Mouse (Mus musculus): ENCODE measurements around the gene Pepd. TPM values are rescaled to one million over a fixed set of nuclear protein-coding genes. Genes with fewer than 3 reads are reported as not detected.

Gene Pepd
- polyA plus RNA-seq, 1 experiment from 2014 or later: 43.3 TPM

DNA sequence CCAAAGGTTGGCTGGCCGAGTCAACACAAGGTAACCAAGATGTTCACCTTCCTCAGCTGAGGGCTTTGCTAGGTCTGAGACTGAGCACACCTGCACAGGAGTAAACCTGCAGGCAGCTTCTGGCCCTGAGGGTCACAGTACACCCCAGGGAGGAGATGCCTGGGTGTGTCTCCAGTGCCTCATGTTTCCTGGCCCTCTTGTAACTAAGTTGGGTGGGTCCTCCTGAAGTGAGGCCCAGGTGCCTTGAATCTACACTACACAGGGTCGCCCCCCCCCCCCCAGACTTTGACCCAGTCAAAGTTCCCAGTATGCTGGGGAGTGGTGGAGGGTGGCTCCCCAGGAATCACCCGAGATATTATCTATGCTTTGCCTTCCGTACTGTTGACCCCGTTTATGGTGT lies 117.0 kb downstream of the Pepd start:
- ATAC-seq (ENCODE audit: extremely low read depth, insufficient number of reproducible peaks, low FRiP score, low TSS enrichment): no peak
- no peak overlapping the region for H3K27ac ChIP-seq (replicated peaks)
- peaks cover 31% of the 10 kb centered on the region for H3K36me3 ChIP-seq
- no peaks in the 10 kb centered on the region for H3K27me3 ChIP-seq (replicated peaks)
- H3K9ac ChIP-seq: no peak overlapping the region
- H3K4me3 ChIP-seq: no peak overlapping the region
- WGBS: 74% methylated on average over 5 of the region's 5 CpGs
- no peak overlapping the region for H3K4me2 ChIP-seq
- peaks cover 4% of the 10 kb centered on the region for H3K4me1 ChIP-seq
- H3K9me3 ChIP-seq: no peaks in the 10 kb centered on the region

DNA sequence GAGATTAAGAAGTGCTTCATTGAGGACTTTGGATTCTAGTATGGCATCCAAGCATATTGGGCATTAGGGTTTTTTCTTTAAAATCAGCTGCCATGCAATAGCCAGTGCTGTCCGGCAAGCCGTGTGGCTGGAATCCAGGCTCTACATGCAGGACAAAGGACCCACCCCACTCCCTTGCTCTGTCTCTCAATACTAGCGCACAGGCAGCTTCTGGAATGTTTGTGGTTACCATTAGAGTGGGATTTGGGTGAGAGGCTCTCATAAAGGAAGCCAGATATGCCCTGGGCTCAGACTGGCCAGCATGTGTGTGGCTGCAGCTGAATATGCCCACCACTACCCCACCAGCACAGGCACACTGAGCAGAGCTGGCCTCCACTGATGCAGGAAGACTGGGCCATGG lies 117.5 kb downstream of the Pepd start:
- Histone ChIP-seq H3K36me3 (peaks cover 35% of the 10 kb centered on the region), H3K4me1 (peaks cover 6% of the 10 kb centered on the region), H3K4me2 (no peak overlapping the region), H3K4me3 (no peak overlapping the region), H3K9me3 (no peaks in the 10 kb centered on the region), H3K9ac (no peak overlapping the region), H3K27ac (replicated peaks) (no peak overlapping the region), H3K27me3 (replicated peaks) (no peaks in the 10 kb centered on the region)
- WGBS: 81% methylated on average over 3 of the region's 3 CpGs
- no peak for ATAC-seq (ENCODE audit: extremely low read depth, insufficient number of reproducible peaks, low FRiP score, low TSS enrichment)

DNA sequence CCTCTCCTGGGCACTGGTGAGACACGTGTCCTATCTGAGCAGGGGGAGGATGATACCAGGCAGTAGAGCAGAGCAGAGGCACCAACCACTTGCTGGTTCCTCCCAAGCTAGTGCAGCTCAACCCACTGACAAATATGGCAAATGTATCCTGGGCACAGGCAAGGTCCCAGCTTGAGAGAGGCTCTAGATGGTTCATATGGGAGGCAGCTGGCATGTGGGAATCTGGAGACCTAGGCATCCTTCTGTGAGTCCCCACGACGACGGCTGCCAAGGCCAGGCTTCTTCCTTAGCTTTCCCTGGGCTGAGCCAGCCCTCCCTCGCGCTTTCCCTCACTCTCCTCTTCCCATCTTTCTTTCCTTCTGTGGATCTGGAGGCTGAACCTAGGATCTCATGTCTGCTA lies 118.4 kb downstream of the Pepd start:
- no peak overlapping the region for H3K9ac ChIP-seq
- no peak overlapping the region for H3K4me3 ChIP-seq

DNA sequence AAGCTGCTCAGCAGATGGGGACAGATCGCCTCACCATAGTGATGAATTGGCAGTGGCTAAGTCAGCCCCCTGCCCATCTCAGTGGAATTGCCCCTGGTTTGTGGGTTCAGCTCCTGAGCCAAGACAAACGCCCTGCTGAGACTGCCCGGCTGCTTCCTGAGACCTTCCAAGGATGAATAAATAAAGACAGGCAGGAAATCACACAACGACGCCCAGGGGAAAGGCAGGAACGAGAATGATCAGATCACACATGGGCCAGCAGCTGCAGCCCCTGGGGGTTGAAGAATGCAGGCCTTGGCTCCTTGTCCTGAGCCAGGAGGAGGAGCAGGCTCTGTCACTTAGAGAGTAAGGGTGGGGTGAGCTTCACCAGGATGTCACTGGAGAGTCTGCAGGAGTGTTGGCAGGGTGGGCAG lies 123.0 kb downstream of the Pepd start:
- H3K9me3 ChIP-seq: no peaks in the 10 kb centered on the region
- 0 out of 2 replicates have a peak overlapping the region, but pooled peaks have one; percentile 12 for H3K9ac ChIP-seq
- ATAC-seq (ENCODE audit: extremely low read depth, insufficient number of reproducible peaks, low FRiP score, low TSS enrichment): no peak
- peaks cover 27% of the 10 kb centered on the region for H3K4me1 ChIP-seq
- H3K27me3 ChIP-seq (replicated peaks): no peaks in the 10 kb centered on the region
- H3K4me2 ChIP-seq: no peak overlapping the region
- H3K36me3 ChIP-seq: peaks cover 46% of the 10 kb centered on the region
- no peak overlapping the region for H3K4me3 ChIP-seq
- H3K27ac ChIP-seq (replicated peaks): 0 out of 2 replicates have a peak overlapping the region, but pooled peaks have one; percentile 55
- 50% methylated on average over 6 of the region's 6 CpGs for WGBS

More for the DNA sequence above, 118.4 kb downstream of the Pepd start:
- Histone ChIP-seq H3K9me3 (no peaks in the 10 kb centered on the region), H3K27me3 (replicated peaks) (no peaks in the 10 kb centered on the region), H3K4me2 (no peak overlapping the region), H3K36me3 (peaks cover 36% of the 10 kb centered on the region), H3K27ac (replicated peaks) (no peak overlapping the region), H3K4me1 (peaks cover 15% of the 10 kb centered on the region)
- 81% methylated on average over 6 of the region's 6 CpGs for WGBS
- ATAC-seq (ENCODE audit: extremely low read depth, insufficient number of reproducible peaks, low FRiP score, low TSS enrichment): no peak

DNA sequence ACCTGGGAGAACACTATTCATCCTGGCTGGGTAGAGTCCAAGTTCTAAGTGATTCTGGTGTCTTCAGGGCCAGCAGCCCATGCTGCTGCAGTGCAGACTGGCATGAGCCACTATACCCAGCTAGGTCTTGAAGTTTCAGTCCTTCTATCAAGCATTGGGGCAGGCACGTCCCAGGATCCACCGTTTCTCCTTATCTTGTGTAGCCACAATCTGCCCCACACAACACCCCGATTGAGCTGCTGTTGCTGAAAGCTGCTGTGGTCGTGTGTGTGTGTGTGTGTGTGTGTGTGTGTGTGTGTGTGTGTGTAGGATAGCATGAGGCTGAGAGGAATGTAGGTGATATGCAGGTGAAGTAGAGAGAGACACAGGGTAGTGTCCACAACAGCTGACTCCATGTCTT lies 123.4 kb downstream of the Pepd start:
- no peak overlapping the region for H3K4me3 ChIP-seq
- H3K27me3 ChIP-seq (replicated peaks): no peaks in the 10 kb centered on the region
- peaks cover 50% of the 10 kb centered on the region for H3K36me3 ChIP-seq
- H3K27ac ChIP-seq (replicated peaks): peak overlapping the region; percentile 55; the same call in 1 of the 2 replicates
- 51% methylated on average over 4 of the region's 4 CpGs for WGBS
- no peaks in the 10 kb centered on the region for H3K9me3 ChIP-seq
- H3K9ac ChIP-seq: no peak overlapping the region
- peaks cover 27% of the 10 kb centered on the region for H3K4me1 ChIP-seq
- no peak overlapping the region for H3K4me2 ChIP-seq
- ATAC-seq (ENCODE audit: extremely low read depth, insufficient number of reproducible peaks, low FRiP score, low TSS enrichment): no peak

DNA sequence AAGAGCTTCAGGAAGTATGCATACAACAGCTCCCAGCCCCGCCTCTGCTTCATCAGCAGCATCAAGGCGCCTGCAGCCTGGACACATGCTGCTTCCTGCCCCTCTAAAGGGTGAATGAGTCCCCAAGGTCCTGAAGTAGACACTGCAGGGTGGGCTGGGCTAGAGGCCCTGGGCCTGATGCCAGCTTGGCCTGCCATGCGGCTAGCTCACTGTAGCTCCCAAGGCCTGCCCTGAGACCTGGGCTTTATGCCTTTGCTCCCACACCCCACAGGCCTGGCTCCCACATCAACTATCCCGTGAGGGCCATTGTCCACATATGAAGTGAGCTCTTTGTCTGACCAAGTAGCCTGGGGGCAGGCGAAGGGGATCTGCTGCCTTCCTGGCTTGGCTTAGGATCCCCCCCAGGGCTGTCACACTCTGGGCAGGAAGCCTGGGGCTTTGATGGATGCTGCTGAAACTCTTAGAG lies 124.1 kb downstream of the Pepd start:
- Histone ChIP-seq H3K4me2 (no peak overlapping the region), H3K9me3 (no peaks in the 10 kb centered on the region), H3K4me3 (no peak overlapping the region), H3K4me1 (peaks cover 27% of the 10 kb centered on the region), H3K27me3 (replicated peaks) (no peaks in the 10 kb centered on the region), H3K9ac (0 out of 2 replicates have a peak overlapping the region, but pooled peaks have one; percentile 16), H3K27ac (replicated peaks) (peak overlapping the region; percentile 55; the same call in 1 of the 2 replicates), H3K36me3 (peaks cover 55% of the 10 kb centered on the region)
- WGBS: 50% methylated on average over 5 of the region's 5 CpGs
- no peak for ATAC-seq (ENCODE audit: extremely low read depth, insufficient number of reproducible peaks, low FRiP score, low TSS enrichment)

DNA sequence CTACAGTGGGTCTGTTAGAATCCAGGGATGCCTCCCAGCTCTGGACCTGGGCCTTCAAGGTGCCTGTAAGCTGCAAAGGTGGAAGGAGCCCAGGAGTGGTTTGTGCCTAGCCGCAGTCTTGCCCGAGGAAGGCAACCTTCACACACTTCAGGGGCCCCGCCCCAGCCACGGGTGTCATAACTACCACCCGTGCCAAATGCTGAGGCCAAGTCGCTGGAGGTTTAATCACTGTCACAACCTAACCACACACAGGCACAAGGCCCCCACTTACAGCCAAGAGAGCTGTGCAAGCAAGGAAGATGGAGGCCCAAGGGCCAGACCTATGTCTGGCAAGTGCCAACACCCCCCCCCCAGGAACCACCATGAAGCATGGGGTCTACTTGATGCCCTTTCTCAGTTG lies 125.2 kb downstream of the Pepd start:
- H3K4me2 ChIP-seq: no peak overlapping the region
- H3K4me1 ChIP-seq: peaks cover 27% of the 10 kb centered on the region
- no peak overlapping the region for H3K4me3 ChIP-seq
- ATAC-seq (ENCODE audit: extremely low read depth, insufficient number of reproducible peaks, low FRiP score, low TSS enrichment): no peak
- no peak overlapping the region for H3K27ac ChIP-seq (replicated peaks)
- WGBS: 87% methylated on average over 6 of the region's 6 CpGs
- H3K36me3 ChIP-seq: peaks cover 54% of the 10 kb centered on the region
- no peak overlapping the region for H3K9ac ChIP-seq
- no peaks in the 10 kb centered on the region for H3K9me3 ChIP-seq
- no peaks in the 10 kb centered on the region for H3K27me3 ChIP-seq (replicated peaks)

DNA sequence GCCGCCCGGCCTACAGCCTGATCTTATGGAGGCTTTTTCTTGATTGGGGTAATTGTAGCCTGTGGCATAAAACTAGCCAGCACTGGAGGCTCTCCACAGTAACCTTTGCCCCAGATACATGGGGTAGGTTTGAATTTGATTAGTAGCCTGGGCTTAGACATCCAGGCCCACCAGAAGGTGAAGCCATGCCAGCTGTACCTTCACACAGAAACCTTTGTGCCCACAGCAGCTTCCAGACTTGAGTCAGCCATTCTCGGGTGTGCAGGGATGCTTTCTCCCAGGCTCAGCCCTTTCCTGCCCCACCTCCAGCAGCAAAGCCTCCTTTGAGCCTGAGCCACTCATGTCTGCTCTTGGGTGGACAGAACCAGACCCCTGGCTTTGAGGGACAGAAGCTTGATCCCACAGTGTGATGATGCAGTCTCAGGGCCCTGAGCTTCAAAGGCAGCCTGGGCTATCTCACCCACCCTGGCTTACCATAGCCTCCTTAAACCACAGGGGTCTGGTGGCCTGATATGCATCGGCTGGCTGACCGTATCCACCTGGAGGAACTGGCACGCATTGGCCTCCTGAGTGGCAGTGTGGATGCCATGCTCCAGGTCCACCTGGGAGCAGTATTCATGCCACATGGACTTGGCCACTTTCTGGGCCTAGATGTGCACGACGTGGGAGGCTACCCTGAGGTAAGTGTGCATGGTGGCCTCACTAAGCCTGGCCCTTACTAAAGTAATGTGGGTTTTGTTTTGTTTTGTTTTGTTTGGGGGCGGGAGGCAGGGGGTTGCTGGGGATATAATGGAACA lies 128.2 kb downstream of the Pepd start:
- ATAC-seq (ENCODE audit: extremely low read depth, insufficient number of reproducible peaks, low FRiP score, low TSS enrichment): no peak
- Histone ChIP-seq H3K9ac (no peak overlapping the region), H3K4me1 (peaks cover 18% of the 10 kb centered on the region), H3K9me3 (no peaks in the 10 kb centered on the region), H3K27me3 (replicated peaks) (no peaks in the 10 kb centered on the region), H3K27ac (replicated peaks) (no peak overlapping the region), H3K36me3 (peaks cover 62% of the 10 kb centered on the region), H3K4me2 (no peak overlapping the region), H3K4me3 (no peak overlapping the region)
- 87% methylated on average over 9 of the region's 9 CpGs for WGBS

DNA sequence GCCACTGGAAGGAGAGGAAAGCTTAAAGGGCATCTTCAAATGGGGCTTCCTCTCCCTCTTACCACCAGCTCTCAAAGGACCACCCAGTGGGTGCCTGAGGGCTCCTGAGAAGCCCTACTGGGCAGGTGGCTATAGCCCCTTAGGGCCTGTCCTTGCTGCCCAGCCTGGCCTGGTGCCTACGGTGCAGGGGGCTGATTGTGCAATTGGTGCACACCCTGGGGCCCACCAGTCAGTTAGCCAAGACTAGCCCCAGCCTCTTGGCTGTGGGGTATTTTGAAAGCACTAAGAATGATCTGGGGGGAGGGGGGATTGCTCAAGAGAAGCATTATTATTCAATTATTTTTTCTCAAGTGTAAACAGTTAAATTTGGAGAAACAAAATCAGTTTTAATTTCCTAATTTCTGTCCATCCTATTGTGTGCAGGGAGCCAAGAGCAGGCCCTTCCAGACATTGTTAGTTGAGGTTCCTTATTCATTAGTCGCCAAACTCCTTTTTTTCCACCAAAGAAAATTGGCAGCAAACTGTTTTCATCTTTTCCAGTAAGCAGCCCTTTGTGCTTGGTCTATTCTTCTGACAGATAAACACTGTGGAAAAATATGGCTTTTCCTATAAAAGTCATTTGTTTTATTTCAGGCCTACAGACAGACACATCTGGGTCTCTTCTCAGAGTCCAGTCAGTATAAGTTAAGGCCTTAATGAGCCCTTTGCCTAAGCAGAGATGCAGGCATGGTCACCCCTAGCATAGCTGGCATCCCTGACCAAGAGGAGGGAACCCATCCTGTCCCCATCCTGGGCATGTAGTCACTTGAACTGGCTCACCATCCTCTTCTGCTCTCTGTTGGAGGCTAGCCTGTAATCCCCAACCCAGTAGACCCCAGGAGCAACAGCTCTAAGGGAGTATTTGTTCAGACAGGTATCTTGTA lies 129.4 kb downstream of the Pepd start:
- WGBS: 82% methylated on average over 2 of the region's 2 CpGs
- H3K27me3 ChIP-seq (replicated peaks): no peaks in the 10 kb centered on the region
- no peak overlapping the region for H3K4me2 ChIP-seq
- H3K4me1 ChIP-seq: peaks cover 6% of the 10 kb centered on the region
- peaks cover 74% of the 10 kb centered on the region for H3K36me3 ChIP-seq
- H3K27ac ChIP-seq (replicated peaks): no peak overlapping the region
- no peak for ATAC-seq (ENCODE audit: extremely low read depth, insufficient number of reproducible peaks, low FRiP score, low TSS enrichment)
- H3K4me3 ChIP-seq: no peak overlapping the region
- no peak overlapping the region for H3K9ac ChIP-seq
- H3K9me3 ChIP-seq: no peaks in the 10 kb centered on the region

DNA sequence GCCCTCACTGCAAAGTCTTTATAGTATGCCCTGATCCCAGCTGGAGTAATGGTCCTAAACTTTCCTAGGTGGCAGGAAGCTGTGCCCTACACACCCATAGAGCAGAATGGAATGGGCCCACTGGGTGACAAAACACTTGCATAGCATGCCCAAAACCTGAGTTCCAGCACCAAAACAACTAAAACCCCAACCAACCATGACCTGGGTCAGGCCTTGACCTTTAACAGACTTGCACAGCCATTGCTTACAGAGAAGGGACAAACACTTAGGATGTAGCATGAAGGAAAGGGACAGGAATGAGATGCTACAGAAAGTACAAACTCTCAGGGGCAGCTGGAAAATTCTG lies 130.0 kb downstream of the Pepd start:
- Histone ChIP-seq H3K4me2 (no peak overlapping the region), H3K4me3 (no peak overlapping the region), H3K36me3 (peaks cover 79% of the 10 kb centered on the region), H3K9me3 (no peaks in the 10 kb centered on the region), H3K27me3 (replicated peaks) (no peaks in the 10 kb centered on the region), H3K27ac (replicated peaks) (no peak overlapping the region), H3K4me1 (no peaks in the 10 kb centered on the region), H3K9ac (no peak overlapping the region)
- no peak for ATAC-seq (ENCODE audit: extremely low read depth, insufficient number of reproducible peaks, low FRiP score, low TSS enrichment)

DNA sequence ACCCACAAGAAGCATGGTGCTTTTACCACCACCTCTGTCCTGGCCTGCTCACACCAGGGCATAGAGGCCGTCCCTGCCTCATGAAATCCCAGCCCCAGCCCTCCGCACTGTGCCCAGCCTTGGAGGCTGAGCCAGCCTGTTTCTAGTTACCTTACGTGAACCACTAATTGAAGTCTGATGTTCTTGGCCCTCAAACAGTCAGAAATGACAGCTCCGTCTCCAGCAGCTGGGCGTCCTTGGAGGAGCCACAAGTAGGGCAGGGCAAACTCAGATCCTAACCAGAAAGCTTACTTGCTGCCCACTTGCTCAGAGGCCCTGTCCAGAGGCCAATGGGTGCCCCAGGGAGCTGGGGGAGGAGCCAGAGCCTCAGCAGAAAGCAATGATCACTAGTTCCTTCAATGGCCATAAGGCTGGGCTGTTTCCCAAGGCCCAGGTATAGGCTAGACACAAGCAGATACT lies 130.6 kb downstream of the Pepd start:
- no peak for ATAC-seq (ENCODE audit: extremely low read depth, insufficient number of reproducible peaks, low FRiP score, low TSS enrichment)
- Histone ChIP-seq H3K4me2 (no peak overlapping the region), H3K4me3 (no peak overlapping the region), H3K27me3 (replicated peaks) (no peaks in the 10 kb centered on the region), H3K36me3 (peaks cover 83% of the 10 kb centered on the region), H3K9me3 (no peaks in the 10 kb centered on the region), H3K9ac (no peak overlapping the region), H3K4me1 (no peaks in the 10 kb centered on the region), H3K27ac (replicated peaks) (no peak overlapping the region)
- 87% methylated on average over 5 of the region's 5 CpGs for WGBS

All from heart, embryonic 13.5 days (tissue).